22 mouse cellular contexts compared by ENCODE assay signal in the genomic region with DNA sequence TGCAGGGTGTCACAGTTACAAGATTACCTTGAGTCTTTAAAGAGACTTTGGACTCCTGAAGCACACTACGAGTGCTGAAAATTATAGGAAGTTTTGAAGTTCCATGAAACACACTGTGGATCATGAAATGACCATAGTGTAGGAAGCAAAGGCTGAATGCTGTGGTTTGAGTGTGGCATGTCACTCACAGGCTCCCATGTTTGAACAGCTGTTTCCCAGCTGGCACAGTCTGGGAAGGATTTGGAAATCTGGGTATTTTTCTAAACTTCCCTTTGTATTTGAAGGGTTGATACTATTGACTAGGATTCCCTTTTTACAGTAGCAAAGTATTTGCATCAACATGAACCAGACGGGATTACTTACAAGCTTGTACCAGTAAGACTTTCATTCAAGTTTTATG.
DNase-seq lines count a peak whose midpoint lies in the region; TF ChIP-seq lines count a peak whose summit lies in the region.
"Had no signal": no experiment of that assay in that cellular context is flagged by ENCODE, and none has a peak within 500 bp of the region (broad histone marks: within the 10 kb centered on the region; RNA-seq: fewer than 3 reads in every experiment).

No protein-coding gene starts in this region.

- H3K79me2 ChIP-seq in C2C12 (ENCODE audit: control insufficient read depth, insufficient read depth) (no peaks in the 10 kb centered on the region), myocyte (ENCODE audit: control insufficient read depth, insufficient read depth) (no peaks in the 10 kb centered on the region)

- H3K36me3 ChIP-seq in C2C12 (ENCODE audit: control insufficient read depth, insufficient read depth) (no peaks in the 10 kb centered on the region), myocyte (ENCODE audit: control insufficient read depth, insufficient read depth) (no peaks in the 10 kb centered on the region)
- H3K36me3 ChIP-seq: embryonic facial prominence, embryonic 13.5 days; embryonic facial prominence, embryonic 15.5 days; forebrain, embryonic 10.5 days; forebrain, embryonic 12.5 days had no signal

- H3ac ChIP-seq in C2C12 (ENCODE audit: control insufficient read depth, insufficient read length, low read depth) (no peak overlapping the region), myocyte (ENCODE audit: control insufficient read depth, insufficient read length) (no peak overlapping the region)

- H3K27me3 ChIP-seq in C2C12 (ENCODE audit: control insufficient read depth, insufficient read depth, insufficient read length), result no peaks in the 10 kb centered on the region
- no peaks in the 10 kb centered on the region for H3K27me3 ChIP-seq in myocyte (ENCODE audit: control insufficient read depth, insufficient read depth, insufficient read length)
- H3K27me3 ChIP-seq: embryonic facial prominence, embryonic 13.5 days; embryonic facial prominence, embryonic 15.5 days; forebrain, embryonic 12.5 days had no signal

- TF ChIP-seq CTCF in C2C12 (IDR thresholded peaks at IDR 0.05; ENCODE audit: control insufficient read depth, insufficient read depth, insufficient read length), result no peak
- TF ChIP-seq CTCF in layer of hippocampus, adult 2 months (conservative IDR thresholded peaks at IDR 0.05), result no peak

- H3K4me2 ChIP-seq in myocyte (ENCODE audit: low read depth), result peak overlapping the region; percentile 34
- H3K4me2 ChIP-seq: embryonic facial prominence, embryonic 13.5 days; embryonic facial prominence, embryonic 15.5 days; forebrain, embryonic 12.5 days had no signal

- peak; percentile 8 for DNase-seq in embryo, embryonic 11 days
- no peak for DNase-seq in embryo, embryonic 9.5 days (ENCODE audit: extremely low spot score)
- peak; percentile 13 for DNase-seq in 3T3-L1 (ENCODE audit: low read depth, low spot score)
- DNase-seq in layer of hippocampus, adult 2 months (ENCODE audit: low spot score in 2 of 2), result no peak
- DNase-seq in urinary bladder, adult 18-20 months (ENCODE audit: low spot score in 2 of 2), result no peak
- DNase-seq: adrenal gland, adult 2 months; adrenal gland, postnatal 10 days; adrenal gland, postnatal 25 days; B cell, adult 2 months; cerebellum, adult 11 months; cerebellum, adult 18-20 months; cerebellum, adult 8-10 months; cerebellum, adult 9-11 months; cerebellum, postnatal 14 days; cerebellum, postnatal 36 days had no signal

- TF ChIP-seq POLR2A in myocyte (IDR thresholded peaks at IDR 0.05; ENCODE audit: insufficient read length, low read depth), result no peak

- H3K79me3 ChIP-seq in C2C12 (ENCODE audit: low read depth), result no peaks in the 10 kb centered on the region

- H3K4me3 ChIP-seq in C2C12 (ENCODE audit: insufficient read depth, poor library complexity, severe bottlenecking) (no peak overlapping the region), myocyte (no peak overlapping the region)
- no peak overlapping the region for H3K4me3 ChIP-seq in layer of hippocampus, adult 2 months
- H3K4me3 ChIP-seq: embryonic facial prominence, embryonic 13.5 days; embryonic facial prominence, embryonic 15.5 days; erythroblast, embryonic 14.5 days; forebrain, embryonic 10.5 days; forebrain, embryonic 12.5 days had no signal

- no peak overlapping the region for H3K27ac ChIP-seq in layer of hippocampus, adult 2 months
- H3K27ac ChIP-seq: embryonic facial prominence, embryonic 13.5 days; embryonic facial prominence, embryonic 15.5 days; forebrain, embryonic 10.5 days; forebrain, embryonic 12.5 days had no signal

TF ChIP-seq in C2C12, 6 proteins besides CTCF, POLR2A, EP300 and RAD21:
- TF ChIP-seq CEBPB (IDR thresholded peaks at IDR 0.05; ENCODE audit: low read depth) (no peak), FOSL1 (IDR thresholded peaks at IDR 0.05; ENCODE audit: insufficient read depth, low read length, poor library complexity, severe bottlenecking) (no peak), USF1 (IDR thresholded peaks at IDR 0.05; ENCODE audit: low read depth) (no peak), MYOD1 (IDR thresholded peaks at IDR 0.05; ENCODE audit: control insufficient read depth, insufficient read length, low read depth) (peak; percentile 73), MAX (IDR thresholded peaks at IDR 0.05) (no peak), MYOG (IDR thresholded peaks at IDR 0.05; ENCODE audit: control insufficient read depth, extremely low read depth, insufficient read length) (no peak)

TF ChIP-seq in myocyte, 11 proteins besides CTCF, POLR2A, EP300 and RAD21:
- TF ChIP-seq MYOD1 (IDR thresholded peaks at IDR 0.05; ENCODE audit: control insufficient read depth in 1 of 3, insufficient read length in 2 of 3, low read depth in 2 of 3) (peak in 2 of 3 experiments; percentile 72 to 89), SRF (IDR thresholded peaks at IDR 0.05; ENCODE audit: control insufficient read depth, insufficient read length, low read depth) (no peak), TCF3 (IDR thresholded peaks at IDR 0.05; ENCODE audit: insufficient read length, low read depth) (peak; percentile 52), TCF12 (IDR thresholded peaks at IDR 0.05; ENCODE audit: insufficient read depth, poor library complexity, severe bottlenecking) (peak; percentile 80)

Comparison
In these comparisons a context has a peak if more than half of its experiments do, and no peak if none do; other contexts are left out.
1. DNase-seq: peak in embryo, embryonic 11 days (single experiment) and 3T3-L1 (single experiment); none in embryo, embryonic 9.5 days (single experiment), layer of hippocampus, adult 2 months (0 of 2) and urinary bladder, adult 18-20 months (0 of 2).